Mouse (Mus musculus) gastrocnemius, postnatal 4 days (tissue): ENCODE data around the gene 1700025G04Rik. TPM values are rescaled to one million over a fixed set of nuclear protein-coding genes. Genes with fewer than 3 reads are reported as not detected.
"Not testable (repeated sequence)": the region's sequence is repeated elsewhere in the genome, so short reads cannot be mapped to it uniquely, and the experiment has no call there.

ENCODE experiments used
- DNase-seq, 2 experiments: peaks; one replicate each; pipeline ENCODE4 v3.0.0; 2021 to 2022; ENCODE audit warnings: low spot score in 2 of 2, mixed read lengths in 2 of 2
- total RNA-seq, 2 experiments: library from RNA; stranded (reverse); gene quantifications; 2 replicates each; pipeline ENCODE4 v1.2.3; 2021

Gene 1700025G04Rik
- total RNA-seq, 2 experiments from 2014 or later: 68.5 to 84.0 TPM

GRCm38 (mm10) chr1:151861334-151861995 lies 228.5 kb downstream of the 1700025G04Rik start:
- DNase-seq: no peak

GRCm38 (mm10) chr1:151858474-151858873 lies 231.5 kb downstream of the 1700025G04Rik start:
- DNase-seq: no peak

- no peak for DNase-seq
These were observed 234.4 kb downstream of the 1700025G04Rik start for GRCm38 (mm10) chr1:151855561-151855960.

- DNase-seq: no peak
These were observed 237.9 kb downstream of the 1700025G04Rik start for GRCm38 (mm10) chr1:151851976-151852375.

- no peak for DNase-seq
These were observed 238.7 kb downstream of the 1700025G04Rik start for GRCm38 (mm10) chr1:151851051-151851848.

GRCm38 (mm10) chr1:151849993-151850608 lies 239.8 kb downstream of the 1700025G04Rik start:
- DNase-seq: no peak

GRCm38 (mm10) chr1:151848286-151848685 lies 241.6 kb downstream of the 1700025G04Rik start:
- no peak for DNase-seq

- DNase-seq: no peak
These were observed 243.8 kb downstream of the 1700025G04Rik start for GRCm38 (mm10) chr1:151845926-151846782.

- DNase-seq: no peak
These were observed 244.6 kb downstream of the 1700025G04Rik start for GRCm38 (mm10) chr1:151845252-151845832.

GRCm38 (mm10) chr1:151840345-151840744 lies 249.6 kb downstream of the 1700025G04Rik start:
- DNase-seq: not testable (repeated sequence)

- no peak for DNase-seq
These were observed 254.7 kb downstream of the 1700025G04Rik start for GRCm38 (mm10) chr1:151835261-151835660.

GRCm38 (mm10) chr1:151831791-151832190 lies 258.1 kb downstream of the 1700025G04Rik start:
- DNase-seq: no peak

GRCm38 (mm10) chr1:151825065-151825464 lies 264.9 kb downstream of the 1700025G04Rik start:
- no peak for DNase-seq

- DNase-seq: peak; percentile 34 to 69
These were observed 269.5 kb downstream of the 1700025G04Rik start for GRCm38 (mm10) chr1:151820457-151820856.

GRCm38 (mm10) chr1:151819190-151819589 lies 270.7 kb downstream of the 1700025G04Rik start:
- DNase-seq: no peak

- DNase-seq: no peak
These were observed 273.9 kb downstream of the 1700025G04Rik start for GRCm38 (mm10) chr1:151816051-151816450.

- no peak for DNase-seq
These were observed 277.8 kb downstream of the 1700025G04Rik start for GRCm38 (mm10) chr1:151812004-151812712.

GRCm38 (mm10) chr1:151811456-151811855 lies 278.5 kb downstream of the 1700025G04Rik start:
- DNase-seq: no peak

- no peak for DNase-seq
These were observed 279.1 kb downstream of the 1700025G04Rik start for GRCm38 (mm10) chr1:151810628-151811421.
